Mouse (Mus musculus): ENCODE measurements at regions not wholly inside any gene's neighbourhood (a gene's known extent, or its start where the extent isn't known, plus 50 kb on each side); places are given as distances from the start of the nearest gene placed in this dataset.

DNA sequence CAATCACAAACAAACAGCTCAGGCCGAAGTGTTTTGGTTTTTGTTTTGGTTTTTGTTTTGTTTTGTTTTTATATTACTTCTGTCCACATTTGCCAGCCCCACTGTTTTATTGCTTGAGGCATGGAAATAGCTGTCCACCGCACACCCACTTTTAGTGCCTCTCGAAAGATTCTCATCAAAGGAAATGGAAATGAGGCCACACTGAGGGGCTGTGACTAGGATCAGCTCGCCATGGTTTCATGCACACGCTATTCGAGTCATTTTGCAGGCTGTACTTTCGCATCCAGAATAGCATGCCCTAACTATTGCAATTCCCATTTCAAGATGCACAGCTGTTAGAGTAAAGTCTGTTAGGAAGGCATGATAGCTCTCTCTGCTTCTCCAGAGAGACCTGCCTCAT, 1543.4 kb upstream of the Tenm3 start:
- DNase-seq (ENCODE audit: low spot score in 2 of 2) = no peak

DNA sequence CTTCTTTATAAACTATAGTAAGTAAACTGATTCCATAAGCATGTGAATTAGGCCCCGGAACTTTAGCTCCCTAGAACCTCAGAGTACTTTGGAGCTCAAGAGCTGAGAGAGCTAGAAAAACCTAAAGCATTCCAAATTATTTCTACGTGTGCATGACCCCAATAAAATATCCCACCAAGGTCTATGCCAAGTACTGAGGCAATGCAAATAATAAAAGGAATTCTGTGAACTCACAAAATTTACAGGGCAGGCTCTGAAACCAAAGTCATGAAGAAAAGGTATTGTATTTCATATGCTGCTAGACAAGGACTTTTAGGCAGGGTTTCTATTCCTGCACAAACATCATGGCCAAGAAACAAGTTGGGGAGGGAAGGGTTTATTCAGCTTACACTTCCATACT, 1539.9 kb upstream of the Tenm3 start:
- DNase-seq (ENCODE audit: low spot score in 2 of 2) = no peak

DNA sequence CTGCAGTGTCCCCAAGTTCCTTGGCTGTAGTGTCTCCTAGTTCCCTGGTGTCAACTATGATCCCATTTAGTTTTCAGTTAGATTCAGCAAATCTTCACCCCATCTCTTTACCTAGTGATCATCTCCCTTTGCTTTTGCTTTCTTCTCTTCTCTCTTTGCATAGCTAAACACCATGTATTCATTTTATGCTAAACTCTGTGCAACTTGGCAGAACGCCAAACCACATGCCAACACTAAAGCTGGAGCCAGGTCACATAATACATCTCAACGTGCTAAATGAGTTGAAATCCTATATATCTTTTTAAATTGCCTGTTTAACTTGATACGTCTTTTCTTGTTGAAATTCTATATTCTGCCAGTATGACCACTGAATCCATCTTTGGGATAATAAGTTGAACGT, 1536.0 kb upstream of the Tenm3 start:
- no peak for DNase-seq (ENCODE audit: low spot score in 2 of 2)

DNA sequence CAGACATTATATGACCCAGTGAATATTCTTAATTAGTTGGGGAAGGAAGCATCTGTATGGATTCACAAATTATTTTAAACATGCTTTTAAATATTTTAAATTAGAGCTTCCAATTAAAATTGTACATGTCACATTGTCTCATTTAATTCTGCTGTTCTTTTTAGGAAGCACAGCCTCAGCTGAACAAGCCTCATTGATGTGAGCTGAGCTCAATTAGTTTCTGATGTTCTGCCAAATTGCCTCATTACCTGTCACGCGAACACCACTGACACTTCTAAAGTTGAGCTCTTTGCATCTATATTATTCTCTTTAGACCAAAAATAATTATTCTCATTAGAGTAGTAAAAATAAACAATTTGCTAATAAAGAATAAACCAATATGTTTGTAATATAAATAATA, 1530.0 kb upstream of the Tenm3 start:
- DNase-seq (ENCODE audit: low spot score in 2 of 2) = no peak

DNA sequence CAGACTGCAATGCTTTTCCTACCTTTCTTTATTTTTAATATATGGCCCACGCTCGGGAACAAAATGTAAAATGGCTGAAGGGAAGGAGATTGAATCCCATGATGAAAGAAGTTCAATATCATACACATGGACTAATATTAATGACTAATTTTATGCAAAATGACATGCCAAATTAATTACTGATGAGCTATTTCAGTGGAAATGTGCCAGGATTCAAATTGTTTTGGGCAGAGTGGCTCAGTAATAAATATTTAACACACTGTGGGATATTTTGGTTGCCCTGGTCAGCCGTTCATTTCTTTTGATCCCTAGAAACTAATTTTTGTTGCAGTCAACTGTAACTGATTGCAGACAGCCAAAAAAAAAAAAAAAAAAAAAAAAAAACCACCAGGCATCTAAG, 1482.7 kb upstream of the Tenm3 start:
- no peak for DNase-seq (ENCODE audit: low spot score in 2 of 2)

DNA sequence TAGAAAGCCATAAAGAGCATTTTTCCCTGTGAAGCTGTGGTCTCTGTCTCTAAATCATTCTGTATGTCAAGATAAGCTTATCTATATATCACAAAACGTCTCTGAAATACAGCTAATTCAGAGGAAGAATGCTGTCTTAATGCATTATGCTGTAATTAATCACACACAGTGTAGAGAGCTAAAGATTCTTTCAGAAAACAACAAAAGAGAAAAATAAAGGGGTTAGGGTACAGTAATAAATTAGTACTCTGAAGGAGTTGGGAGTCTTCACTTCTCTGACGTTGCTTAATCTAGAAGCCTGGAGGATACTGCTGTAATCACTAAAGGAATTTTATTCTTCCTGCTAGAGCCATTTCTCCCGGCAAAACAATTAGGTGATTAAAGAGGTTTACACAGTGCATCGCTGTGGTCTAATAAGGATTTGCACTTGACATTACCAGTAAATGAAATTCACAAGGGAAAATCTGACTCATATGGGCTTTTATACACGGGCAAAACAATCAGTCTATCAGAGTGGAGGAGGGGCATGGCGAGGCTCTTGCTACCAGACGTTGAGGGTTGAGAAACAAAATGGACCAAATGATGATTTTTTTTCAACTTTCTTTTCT, 1477.7 kb upstream of the Tenm3 start:
- DNase-seq (ENCODE audit: low spot score in 2 of 2) = no peak

DNA sequence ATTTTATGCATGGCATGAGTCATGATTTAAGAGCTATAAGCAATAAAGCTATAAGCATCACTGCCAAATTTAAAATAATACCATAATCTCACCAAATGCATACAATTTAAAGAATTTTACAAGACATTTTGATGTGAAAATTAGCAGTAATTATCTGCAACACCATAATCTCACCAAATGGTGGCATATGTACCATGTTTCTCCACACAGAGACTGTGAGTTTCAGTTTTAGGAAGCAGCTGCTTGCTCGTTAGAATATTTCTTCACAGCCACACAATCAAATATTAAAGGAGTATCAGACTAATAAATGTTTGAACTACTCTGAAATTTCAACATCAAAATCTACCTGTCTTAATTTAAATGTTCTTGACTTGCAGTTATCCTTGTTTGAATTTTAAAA, 1472.9 kb upstream of the Tenm3 start:
- DNase-seq (ENCODE audit: low spot score in 2 of 2) = no peak

DNA sequence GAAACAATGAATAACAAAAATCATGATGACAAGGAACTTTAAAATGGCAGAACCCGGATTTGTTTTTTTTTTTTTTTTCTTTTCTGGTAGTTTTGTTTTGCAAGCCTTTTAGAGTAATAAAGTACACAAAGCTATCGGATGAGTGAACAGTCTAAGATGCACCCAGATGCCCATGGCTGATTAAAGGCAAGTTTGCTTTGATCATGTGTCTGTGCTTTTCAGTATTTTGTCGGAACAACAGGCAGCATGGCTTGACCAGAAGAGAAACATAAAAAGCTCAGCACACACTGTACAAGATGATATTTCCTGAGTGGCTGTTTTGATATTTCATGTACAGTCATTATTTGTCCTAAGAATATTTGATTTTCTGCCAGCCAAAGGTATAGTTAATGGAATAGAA, 1466.6 kb upstream of the Tenm3 start:
- no peak for DNase-seq (ENCODE audit: low spot score in 2 of 2)

DNA sequence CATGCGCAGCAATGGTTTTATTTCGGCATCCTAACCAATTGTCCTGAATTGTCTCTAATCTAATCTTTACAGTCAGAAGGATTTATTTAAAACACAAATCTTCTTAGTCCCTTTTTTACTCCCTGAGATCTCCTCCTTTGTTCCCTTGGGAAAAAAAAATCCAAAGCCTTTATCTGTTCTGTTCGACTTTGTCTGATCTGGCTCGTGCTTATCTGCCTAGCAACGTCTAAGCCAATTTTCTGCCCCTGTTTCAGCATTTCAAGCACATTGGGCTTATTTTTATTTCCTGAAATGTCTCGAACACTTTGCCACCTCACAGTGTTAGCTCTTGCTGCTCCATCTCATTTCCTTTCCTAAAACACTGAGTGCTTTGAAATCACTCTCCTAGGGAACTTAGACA, 1456.6 kb upstream of the Tenm3 start:
- DNase-seq (ENCODE audit: low spot score in 2 of 2) = no peak

DNA sequence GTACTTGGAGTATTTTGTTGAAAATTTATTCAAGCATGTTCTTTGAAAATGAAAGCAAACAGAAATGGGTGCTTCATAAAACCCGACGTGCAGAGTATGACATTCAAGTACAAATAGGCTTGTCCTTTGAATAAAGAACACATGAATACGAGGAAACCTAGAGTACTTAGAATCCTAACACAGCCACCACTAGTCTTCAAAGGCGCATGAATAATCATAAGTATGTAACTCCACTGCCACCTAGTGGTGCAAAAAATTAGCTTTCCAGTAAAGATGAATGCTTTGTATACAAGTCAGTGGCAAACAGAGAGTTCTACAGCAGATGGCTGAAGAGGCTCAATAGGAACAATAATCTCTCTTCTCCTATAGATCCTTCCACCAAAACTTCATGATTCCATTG, 1449.8 kb upstream of the Tenm3 start:
- no peak for DNase-seq (ENCODE audit: low spot score in 2 of 2)

DNA sequence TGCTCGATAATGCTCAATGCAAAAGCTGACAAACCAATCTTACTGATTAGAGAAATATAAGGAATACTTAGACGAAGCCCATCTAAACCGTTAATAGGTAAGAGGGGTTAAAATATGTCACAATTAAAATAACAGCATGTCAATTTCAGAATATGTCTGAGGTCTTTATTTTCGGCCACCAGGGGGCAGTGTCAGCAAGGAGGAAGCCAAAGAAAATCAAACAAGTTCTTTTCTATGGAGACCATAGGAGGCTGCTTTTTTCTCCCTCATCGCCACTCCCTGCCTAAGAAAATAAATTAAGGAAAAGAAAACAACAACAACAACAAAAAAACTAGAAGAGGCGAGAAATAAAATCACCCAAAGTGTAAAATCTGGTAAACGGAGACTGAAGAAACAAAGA, 1448.4 kb upstream of the Tenm3 start:
- DNase-seq (ENCODE audit: low spot score in 2 of 2) = peak in 1 of 2 experiments; percentile 75

DNA sequence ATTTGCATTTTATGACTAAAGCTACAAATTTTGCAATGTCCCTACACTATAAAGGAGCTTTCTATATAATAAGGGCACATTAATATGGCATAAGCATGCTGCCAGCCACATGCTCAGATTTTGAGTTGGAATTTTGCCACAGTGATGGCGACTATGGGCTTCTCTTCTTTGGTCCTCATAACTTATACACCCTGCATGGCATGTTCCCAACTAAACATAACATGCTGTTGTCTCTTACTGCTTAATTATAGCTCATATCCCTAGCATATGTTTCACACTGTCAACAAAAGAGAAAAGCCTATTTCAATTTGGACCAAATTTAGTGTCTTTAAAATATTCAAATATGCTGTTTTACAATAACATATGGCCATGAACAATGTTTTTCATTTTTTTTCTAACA, 1432.6 kb upstream of the Tenm3 start:
- DNase-seq (ENCODE audit: low spot score in 2 of 2) = no peak

DNA sequence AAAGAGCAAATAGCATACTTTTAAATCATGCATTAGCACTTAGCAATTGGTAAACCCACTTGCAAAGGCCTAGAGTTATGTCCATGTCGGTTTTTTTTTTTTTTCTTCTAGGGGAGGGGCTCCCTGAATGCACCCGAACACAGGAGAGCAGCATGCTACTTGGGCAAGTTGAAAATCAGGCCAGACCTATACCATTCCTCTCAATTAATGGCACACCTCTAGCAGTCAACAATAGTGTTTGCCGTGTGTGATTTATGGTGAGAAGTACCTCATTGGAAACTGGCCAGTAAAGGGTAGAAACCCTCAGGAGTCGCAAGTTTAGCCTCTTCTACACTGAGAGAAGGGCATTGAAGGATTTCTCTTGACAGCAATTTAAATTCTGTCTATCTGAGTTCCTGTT, 1421.0 kb upstream of the Tenm3 start:
- no peak for DNase-seq (ENCODE audit: low spot score in 2 of 2)
